Mouse (Mus musculus): ENCODE measurements around the gene Lpar1. TPM values are rescaled to one million over a fixed set of nuclear protein-coding genes. Genes with fewer than 3 reads are reported as not detected.

Gene Lpar1
- total RNA-seq, 2 experiments from 2014 or later, result 9.8 to 11.0 TPM

DNA sequence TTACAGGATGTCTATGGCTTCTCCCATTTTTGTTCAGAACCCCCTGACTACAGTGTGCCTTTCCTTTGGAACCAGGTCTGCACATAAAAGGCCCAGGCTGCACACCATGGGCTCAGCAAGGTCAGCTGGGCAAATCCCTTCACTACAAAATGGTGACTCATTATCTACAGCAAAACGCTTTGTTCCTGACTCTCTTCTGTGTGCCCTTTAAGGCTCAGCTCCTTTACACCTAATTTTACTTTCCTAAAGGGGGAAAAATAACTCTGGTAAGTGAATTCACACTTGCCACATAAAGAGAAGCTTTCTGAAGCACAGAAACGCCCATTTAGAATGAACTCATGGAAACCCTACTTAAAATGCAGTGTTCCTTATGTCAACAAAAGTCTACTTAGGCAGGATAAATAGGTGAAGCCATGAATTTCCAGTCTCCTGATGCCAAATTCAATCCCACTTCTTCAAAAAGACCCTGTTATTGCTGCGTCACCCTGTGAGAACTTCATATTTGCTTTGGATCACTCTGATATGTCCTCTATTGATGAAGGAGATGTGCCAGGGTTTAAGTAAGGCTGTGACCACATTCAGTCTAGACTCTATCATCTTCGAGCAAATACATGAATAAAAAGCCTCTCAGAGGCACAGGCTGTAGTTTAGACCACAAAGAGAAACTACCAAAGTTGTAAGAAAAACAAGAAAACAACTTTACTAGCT lies 82.3 kb downstream of the Lpar1 start:
- no peak for DNase-seq (ENCODE audit: extremely low spot score in 1 of 2, low spot score in 2 of 2)
- intact Hi-C loops (cut with DNase I), result no loop called here

DNA sequence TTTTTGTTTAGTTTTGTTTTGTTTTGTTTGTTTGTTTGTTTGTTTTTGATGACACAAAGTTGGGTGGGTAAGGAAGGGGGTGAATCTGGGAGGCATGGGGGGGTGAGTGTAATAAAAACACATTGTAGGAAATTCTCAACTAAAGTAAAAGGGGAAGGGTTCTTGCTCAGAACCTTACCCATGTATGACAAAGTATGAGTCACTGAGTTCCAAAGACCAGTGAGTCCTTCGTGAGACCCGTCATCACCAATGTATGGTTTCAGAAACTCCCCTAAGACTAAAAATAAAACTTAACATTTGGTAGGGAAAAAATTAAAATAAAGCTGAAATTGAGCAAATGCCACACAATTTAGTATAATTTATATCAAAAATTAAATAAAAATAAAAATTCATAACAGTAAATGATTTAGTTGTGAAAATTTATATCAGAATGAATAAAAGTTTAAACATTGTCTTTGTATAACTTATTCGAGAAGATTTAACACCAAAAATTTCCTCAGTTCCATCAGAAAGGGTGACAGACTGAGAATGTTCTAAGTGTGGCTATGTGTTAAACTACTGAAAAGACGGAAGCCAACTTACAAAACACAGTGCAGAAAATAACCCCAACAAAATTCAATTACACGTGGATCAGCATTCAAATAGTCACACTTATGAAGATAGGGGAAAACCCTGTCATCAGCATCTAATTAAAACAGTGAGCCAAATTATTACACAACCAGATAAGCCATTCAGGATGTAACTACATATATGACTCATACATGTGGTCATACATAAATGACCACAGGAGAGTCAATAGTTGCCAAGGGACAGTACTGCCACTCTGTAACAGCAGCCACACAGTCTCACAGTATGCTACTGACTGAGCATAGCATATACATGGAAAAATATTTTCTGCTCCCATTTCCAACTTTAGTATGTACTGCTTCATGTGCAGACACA lies 83.8 kb downstream of the Lpar1 start:
- intact Hi-C loops (cut with DNase I), result no loop called here
- no peak for DNase-seq (ENCODE audit: extremely low spot score in 1 of 2, low spot score in 2 of 2)

DNA sequence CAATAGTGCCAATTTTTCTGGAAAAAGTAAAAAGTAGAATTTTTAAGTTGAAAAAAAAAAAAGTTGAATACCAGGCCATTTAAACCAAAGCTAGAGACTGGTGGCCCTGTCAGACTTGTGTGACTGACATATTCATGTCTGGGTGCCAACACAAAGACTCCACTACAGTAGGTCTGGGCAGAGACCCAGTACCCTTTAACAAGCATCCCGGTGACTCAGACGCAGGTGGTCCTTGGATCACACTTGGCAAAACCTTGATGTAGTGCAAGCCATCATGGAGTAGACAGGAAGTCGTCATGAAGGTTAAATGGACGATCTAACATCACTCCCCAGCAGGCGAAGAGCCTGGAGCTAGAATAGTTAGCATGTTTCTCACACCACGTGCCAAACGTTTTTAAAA lies 84.7 kb downstream of the Lpar1 start:
- DNase-seq (ENCODE audit: extremely low spot score in 1 of 2, low spot score in 2 of 2), result no peak
- intact Hi-C loops (cut with DNase I), result no loop called here

DNA sequence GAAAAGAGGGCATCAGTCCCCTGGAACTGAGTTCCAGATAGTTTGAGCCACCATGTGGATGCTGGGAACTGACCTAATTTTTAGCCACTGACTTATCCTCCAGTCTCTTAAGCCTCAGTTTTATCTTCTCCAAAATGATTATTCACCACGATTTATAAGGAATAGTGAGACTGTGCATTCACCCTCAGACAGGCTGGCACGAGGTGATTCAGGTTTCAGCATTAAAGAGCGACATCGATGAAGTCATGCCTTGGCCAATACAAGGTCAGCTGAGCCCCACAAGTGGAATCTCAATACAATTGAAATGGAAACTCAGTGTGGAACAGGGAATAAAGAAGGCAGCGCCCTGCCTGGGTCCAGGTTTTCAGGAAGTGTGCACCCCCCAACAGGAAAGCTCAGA lies 88.1 kb downstream of the Lpar1 start:
- no peak for DNase-seq (ENCODE audit: extremely low spot score in 1 of 2, low spot score in 2 of 2)
- intact Hi-C loops (cut with DNase I), result no loop called here

DNA sequence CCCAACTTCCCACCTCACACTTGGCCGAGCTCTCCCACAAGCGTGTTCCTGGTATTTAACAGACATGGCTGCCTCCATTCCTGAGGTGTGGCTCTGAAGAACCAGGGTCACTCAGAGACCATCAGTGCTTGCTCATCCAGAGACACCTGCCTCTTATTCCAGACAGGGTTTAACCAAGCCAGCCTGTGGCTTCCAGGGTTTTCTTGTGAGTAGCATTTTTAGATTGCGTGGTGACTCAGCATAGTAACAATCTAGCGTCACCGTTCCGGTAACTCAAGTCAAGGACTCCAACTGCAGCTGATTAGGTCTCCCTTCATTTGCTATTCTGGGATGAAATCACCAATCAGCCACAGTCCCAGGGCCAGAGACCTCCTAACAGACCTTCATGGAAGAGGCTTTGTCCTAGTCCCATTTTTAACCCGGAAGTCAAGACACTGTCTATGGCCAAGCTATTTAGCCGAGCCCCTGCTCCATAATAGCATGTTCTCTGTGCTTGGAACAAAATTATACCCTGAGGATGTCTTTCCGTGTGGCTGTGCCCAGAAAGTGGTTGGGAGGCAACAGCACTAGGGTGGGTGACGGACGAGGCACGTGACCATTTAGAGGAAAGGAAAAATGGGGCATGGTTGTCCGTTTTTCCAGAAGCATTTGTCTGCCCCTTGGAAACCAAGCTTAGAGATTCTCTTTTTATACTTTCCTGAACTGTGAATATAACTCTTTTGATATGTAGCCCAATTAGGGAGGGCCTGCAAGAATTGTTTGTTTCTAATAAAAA lies 89.1 kb downstream of the Lpar1 start:
- intact Hi-C loops (cut with DNase I), result no loop called here
- no peak for DNase-seq (ENCODE audit: extremely low spot score in 1 of 2, low spot score in 2 of 2)

DNA sequence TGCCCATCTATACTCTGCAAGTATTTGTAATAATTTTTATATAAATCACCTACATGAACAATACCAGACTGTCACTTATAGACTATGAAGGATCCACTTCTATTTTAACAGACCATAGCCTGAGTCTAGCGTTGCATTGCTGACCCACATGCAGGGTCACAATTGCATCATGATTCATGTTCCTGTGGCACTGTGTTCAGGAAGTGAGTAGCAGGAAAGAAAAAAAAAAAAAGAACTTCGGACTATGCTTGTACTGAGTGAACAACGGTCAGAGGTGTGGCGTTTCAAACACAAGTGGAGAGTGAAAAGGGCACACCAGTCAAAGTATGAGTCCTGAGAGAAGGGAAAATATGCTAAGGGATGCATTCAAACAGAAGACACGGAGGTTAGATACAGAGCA lies 90.7 kb downstream of the Lpar1 start:
- intact Hi-C loops (cut with DNase I), result no loop called here
- DNase-seq (ENCODE audit: extremely low spot score in 1 of 2, low spot score in 2 of 2), result no peak

DNA sequence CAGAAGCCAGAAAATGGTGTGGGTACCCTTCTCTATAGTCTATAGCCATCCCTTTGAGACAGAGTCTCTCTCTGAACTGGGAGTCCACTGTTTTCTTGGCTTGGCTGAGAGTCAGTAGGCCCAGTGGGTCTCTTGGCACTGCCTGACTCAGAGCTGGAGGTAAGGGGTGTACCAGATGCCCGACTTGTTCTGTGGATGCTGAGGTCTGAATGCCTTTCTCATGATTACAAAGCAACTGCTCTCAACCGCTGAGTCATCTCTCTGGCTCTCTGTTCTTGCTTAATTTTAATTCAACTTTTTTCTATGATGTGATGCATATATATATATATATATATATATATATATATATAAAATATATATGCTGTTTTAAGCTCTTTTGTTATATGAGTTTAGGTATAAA lies 91.1 kb downstream of the Lpar1 start:
- no peak for DNase-seq (ENCODE audit: extremely low spot score in 1 of 2, low spot score in 2 of 2)
- intact Hi-C loops (cut with DNase I), result no loop called here

DNA sequence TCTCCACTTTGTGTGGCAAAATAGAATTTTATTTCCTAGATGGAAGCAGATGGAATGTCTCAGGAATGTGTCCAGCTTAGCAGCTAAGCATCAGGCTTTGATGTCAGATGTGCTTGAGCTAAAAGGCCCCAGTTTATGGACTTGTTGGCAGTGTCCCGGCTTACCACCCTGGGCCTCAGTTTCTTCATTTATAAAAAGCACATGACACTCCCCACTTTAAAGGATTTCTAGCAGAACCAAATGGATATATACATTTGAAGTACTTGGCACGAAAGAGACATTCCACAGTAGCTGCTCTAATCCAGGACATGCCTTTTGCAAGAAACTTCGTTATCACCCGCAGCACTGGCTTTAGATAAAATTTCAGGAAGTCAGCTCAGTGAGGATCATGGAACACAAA lies 100.4 kb downstream of the Lpar1 start:
- no peak for DNase-seq (ENCODE audit: extremely low spot score in 1 of 2, low spot score in 2 of 2)
- intact Hi-C loops (cut with DNase I), result no loop called here

DNA sequence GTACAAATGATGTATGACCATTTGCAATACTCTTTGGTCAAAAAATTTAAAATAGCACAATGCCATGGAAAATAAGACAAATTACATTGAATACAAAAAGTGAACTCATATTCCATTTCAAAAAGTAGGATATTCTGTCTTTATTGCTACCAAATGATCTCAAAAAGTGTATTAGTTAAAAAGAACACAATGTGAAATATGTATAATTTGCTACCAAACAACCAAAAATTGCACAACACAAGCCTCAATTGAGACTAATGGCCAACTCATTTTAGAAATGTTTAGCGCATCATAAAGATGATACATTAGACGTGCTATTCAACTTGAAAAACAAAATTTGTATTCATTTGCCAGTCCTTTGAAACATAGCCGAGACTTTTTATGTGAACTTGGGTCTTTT lies 104.9 kb downstream of the Lpar1 start:
- no peak for DNase-seq (ENCODE audit: extremely low spot score in 1 of 2, low spot score in 2 of 2)
- intact Hi-C loops (cut with DNase I), result no loop called here

DNA sequence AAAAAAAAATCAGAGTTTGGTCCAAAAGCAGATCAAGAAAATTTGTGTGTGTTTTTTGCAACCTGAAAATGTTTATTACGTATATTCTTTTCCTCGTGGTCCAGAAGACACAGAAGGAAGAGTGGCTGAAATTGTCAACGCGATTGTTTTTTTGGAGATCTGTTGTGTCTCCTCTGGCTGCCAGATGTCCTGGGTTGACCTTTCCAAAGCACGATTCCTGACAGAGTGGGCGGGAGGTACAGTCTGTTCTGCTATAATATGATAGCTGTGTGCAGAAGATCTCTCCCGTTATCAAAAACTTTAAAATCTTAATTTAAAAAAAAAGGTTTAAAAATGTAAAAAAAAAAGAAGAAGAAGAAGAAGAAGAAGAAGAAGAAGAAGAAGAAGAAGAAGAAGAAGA lies 105.9 kb downstream of the Lpar1 start:
- intact Hi-C loops (cut with DNase I), result no loop called here
- no peak for DNase-seq (ENCODE audit: extremely low spot score in 1 of 2, low spot score in 2 of 2)

DNA sequence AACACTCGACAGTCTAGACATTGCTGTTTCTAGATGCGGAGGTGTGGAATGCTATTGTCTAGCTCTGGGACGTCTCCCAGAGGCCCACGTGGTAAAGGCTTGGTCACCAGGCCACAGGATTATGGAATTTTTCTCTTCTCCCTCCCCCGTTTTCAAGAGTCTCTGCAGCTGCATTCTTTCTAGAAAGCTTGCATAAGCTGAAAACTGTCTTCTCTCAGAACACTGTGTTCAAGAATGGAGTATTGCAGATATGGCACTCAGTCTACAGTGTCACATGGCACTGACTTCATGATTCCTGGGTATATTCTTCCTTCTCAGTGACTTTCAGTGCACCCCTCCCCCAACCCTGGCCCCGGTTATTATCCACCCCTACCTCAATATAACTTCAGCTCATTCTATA lies 107.9 kb downstream of the Lpar1 start:
- no peak for DNase-seq (ENCODE audit: extremely low spot score in 1 of 2, low spot score in 2 of 2)
- intact Hi-C loops (cut with DNase I), result no loop called here

DNA sequence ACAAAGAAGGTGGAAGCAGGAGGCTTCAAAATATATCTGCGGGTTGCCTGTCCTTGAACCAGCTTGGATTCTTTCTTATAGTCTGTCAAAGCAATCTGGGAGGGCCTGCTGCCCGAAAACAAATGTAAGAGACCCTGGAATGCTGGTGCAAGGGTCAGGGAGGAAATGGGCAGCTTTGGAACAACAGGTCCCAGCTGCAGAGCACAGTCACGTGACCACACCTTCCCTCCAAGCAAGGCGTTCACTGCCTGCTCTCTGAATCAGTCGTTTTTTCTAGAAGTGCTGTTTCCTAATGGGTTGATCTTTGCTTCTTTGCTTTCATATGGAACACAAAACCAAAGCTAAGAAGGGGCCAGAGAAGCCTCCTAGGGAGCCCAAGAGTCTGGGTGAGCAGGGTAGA lies 111.4 kb downstream of the Lpar1 start:
- intact Hi-C loops (cut with DNase I), result no loop called here
- DNase-seq (ENCODE audit: extremely low spot score in 1 of 2, low spot score in 2 of 2), result no peak

DNA sequence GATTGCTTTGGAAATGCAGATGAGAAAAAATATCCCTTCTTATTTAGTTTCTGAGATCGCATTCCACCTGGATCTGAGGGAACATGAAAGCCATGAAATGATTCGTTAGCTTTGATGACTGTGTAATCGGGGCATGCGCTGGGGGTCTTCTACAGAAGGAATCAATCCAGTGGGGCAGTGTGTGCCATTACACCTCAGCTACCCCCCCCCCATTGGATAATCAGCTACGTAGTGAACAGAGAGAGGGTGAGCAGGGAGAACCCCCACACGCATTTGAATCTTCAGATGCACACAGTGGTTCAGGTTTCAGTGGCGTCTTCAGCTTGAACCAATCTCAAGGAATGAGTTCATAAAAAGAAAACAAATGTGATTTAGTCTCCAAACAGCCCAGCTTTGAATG lies 115.0 kb downstream of the Lpar1 start:
- DNase-seq (ENCODE audit: extremely low spot score in 1 of 2, low spot score in 2 of 2), result no peak
- intact Hi-C loops (cut with DNase I), result no loop called here

DNA sequence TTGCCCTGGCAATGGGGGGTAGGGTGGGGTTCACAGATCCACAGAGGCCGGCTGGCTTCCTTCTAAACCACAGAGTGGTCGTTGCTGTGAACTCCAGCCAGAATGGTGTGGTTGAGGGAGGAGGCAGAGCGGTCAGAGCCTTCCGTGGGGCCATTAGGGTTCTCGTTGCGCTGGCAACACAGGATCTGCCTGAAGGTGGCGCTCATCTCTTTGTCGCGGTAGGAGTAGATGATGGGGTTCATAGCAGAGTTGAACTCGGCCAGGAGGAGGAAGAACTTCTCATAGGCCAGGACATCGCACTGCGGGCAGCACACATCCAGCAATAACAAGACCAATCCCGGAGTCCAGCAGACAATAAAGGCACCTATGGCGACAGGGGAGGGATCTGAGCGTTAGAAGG lies 116.4 kb downstream of the Lpar1 start:
- DNase-seq (ENCODE audit: extremely low spot score in 1 of 2, low spot score in 2 of 2), result peak in 1 of 2 experiments; percentile 27
- intact Hi-C loops (cut with DNase I), result no loop called here

DNA sequence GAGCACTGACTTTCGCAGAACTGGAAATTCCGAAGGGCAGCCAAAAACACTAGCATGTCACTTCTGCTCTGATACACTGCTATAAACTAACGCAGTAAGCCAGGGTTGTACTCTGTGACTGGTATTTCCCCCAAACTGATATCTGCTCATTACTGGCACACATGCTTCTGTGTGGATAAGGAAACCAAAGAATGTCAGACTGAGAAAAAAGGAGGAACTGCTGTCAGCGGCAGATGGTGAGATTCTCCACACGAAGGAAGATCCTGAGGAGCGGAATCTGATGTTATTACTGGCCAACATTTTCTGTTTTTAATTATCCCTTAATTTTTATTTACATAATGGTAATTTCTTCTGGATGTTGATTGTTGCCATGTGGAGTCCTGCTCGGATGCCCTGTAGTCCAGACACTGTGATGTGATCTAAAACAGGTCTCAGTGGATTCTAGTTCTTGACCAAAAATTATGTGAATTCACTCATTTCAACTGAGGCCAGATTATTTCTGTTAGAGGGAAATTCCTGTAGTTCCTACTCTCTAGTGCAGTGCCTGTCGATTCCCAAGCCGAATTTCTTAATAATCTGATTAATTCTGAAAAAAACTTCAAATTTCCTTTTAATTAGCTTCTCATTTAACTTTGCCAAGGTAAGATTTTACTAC lies 130.3 kb downstream of the Lpar1 start:
- no peak for DNase-seq (ENCODE audit: extremely low spot score in 1 of 2, low spot score in 2 of 2)
- intact Hi-C loops (cut with DNase I), result no loop called here

DNA sequence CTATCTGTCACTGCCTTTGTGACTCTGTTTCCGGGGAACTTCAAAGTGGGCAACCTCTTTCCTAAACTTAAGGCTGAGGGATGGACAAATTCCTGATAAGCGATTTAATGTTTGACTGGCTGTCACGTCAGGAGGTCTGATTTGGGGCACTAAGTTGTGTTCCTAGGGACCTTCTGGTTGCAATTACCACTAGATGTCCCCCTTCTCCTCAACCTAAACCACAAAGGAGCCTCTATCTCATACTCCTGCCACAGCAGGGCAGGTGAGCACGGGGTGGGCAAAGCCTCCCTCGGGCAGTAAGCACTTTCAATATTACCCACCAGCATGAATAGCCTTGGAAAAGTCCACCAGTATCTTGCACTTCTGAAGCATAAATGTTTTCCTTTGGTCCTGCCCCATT lies 134.5 kb downstream of the Lpar1 start:
- DNase-seq (ENCODE audit: extremely low spot score in 1 of 2, low spot score in 2 of 2), result no peak
- intact Hi-C loops (cut with DNase I), result loop anchor here (5.0 kb wide), 1 partner anchor 333 kb away; no protein-coding TSS in a partner anchor

DNA sequence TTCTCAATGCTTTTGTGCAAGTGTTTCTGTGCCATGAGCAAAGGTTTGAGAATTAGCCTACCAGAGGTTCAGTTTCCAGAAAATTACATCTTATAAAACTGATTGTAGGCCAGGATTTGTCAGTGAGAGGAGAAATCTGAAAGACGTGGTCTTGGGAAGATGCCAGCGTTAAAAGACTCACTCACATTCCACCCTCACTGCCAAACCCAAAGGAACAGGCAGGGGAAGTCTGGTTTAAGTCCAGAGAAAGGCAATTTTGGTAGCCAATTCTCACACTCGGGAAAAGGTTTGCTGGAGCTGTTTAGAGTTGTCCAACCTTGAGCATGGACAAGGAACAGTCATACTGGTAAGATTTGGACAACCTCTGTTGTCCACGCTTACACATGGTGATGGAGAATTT lies 136.4 kb downstream of the Lpar1 start:
- DNase-seq (ENCODE audit: extremely low spot score in 1 of 2, low spot score in 2 of 2), result no peak
- intact Hi-C loops (cut with DNase I), result loop anchor here (5.0 kb wide), 1 partner anchor 335 kb away; no protein-coding TSS in a partner anchor

DNA sequence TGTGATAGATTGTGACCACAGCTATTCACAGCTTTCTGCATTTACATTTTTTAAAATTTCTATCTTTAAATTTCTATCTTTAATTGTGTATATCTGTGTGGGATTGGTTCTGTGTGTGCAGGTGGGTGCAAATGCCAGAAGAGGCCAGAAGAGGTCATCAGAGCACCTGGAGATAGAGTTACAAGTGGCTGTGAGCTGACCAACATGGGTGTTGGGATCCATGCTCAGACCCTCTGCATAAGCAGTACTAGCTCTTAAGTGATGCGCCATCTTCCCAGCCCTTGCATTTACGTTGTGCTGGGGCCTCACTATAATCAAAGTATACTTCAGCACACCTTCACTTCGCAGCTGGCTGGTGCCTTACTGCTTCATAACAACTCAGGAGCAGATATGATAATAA lies 138.2 kb downstream of the Lpar1 start:
- intact Hi-C loops (cut with DNase I), result loop anchor here (5.0 kb wide), 1 partner anchor 337 kb away; no protein-coding TSS in a partner anchor
- no peak for DNase-seq (ENCODE audit: extremely low spot score in 1 of 2, low spot score in 2 of 2)
